Mouse (Mus musculus): ENCODE results near the gene Aff1.

DNA sequence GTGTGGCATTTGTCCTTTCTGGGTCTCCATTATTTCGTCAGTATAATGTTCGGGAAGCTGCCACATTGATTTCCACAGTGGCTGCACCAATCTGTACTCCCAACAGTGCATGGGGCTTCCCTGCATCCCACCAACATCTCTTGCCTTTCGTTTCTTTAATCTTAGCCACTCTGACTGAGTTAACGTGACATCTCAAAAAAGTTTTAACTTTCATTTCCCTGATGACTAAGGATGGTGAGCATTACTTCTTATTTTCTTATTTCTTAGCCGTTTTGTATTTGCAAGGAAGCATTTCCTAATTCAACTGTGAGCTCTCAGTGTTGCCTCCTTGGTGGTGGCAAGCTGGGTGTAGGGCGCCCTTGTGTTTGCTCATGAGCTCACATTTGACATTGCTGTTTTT, 22.8 kb downstream of the Aff1 start:
- no peak for TF ChIP-seq POLR2A (IDR thresholded peaks at IDR 0.05; ENCODE audit: low read depth, low read length)
- no peak for TF ChIP-seq CTCF (IDR thresholded peaks at IDR 0.05; ENCODE audit: borderline replicate concordance, insufficient read depth, low read length)

Data from embryonic fibroblast, embryonic 13.5 days (primary cell).